Mouse (Mus musculus): ENCODE results near the gene Fam163a. TPM values are rescaled to one million over a fixed set of nuclear protein-coding genes. Genes with fewer than 3 reads are reported as not detected.

Fam163a gene
- total and polyA plus RNA-seq, 2 experiments from 2014 or later: 4.8 to 5.6 TPM

GRCm38 (mm10) chr1:156218573-156218972 is 13.7 kb upstream of the Fam163a start:
- 77% methylated on average over 2 of the region's 2 CpGs for WGBS
- no peak overlapping the region for H3K9ac ChIP-seq (replicated peaks; ENCODE audit: low read length, poor library complexity, severe bottlenecking)
- no peak for TF ChIP-seq CTCF (IDR thresholded peaks at IDR 0.05)
- ATAC-seq (ENCODE audit: low FRiP score): no peak
- no peaks in the 10 kb centered on the region for H3K9me3 ChIP-seq (ENCODE audit: low read length)
- no peaks in the 10 kb centered on the region for H3K27me3 ChIP-seq (ENCODE audit: insufficient read depth, low read length)
- no peaks in the 10 kb centered on the region; the same call in 1 of the 2 replicates for H3K4me1 ChIP-seq (ENCODE audit: insufficient read depth, low read length)
- H3K36me3 ChIP-seq (ENCODE audit: insufficient read depth, low read length): no peaks in the 10 kb centered on the region
- H3K4me3 ChIP-seq (ENCODE audit: low read depth, low read length): no peak overlapping the region
- DNase-seq (ENCODE audit: low spot score): no peak
- H3K27ac ChIP-seq (ENCODE audit: low read depth, low read length): no peak overlapping the region
- H3K4me2 ChIP-seq (ENCODE audit: low read depth, low read length, poor library complexity, severe bottlenecking): no peak overlapping the region

GRCm38 (mm10) chr1:156217941-156218340 is 13.1 kb upstream of the Fam163a start:
- no peak for DNase-seq (ENCODE audit: low spot score)
- Histone ChIP-seq H3K27me3 (ENCODE audit: insufficient read depth, low read length) (no peaks in the 10 kb centered on the region), H3K36me3 (ENCODE audit: insufficient read depth, low read length) (no peaks in the 10 kb centered on the region), H3K4me1 (ENCODE audit: insufficient read depth, low read length) (no peaks in the 10 kb centered on the region; the same call in 1 of the 2 replicates), H3K9me3 (ENCODE audit: low read length) (no peaks in the 10 kb centered on the region), H3K4me3 (ENCODE audit: low read depth, low read length) (no peak overlapping the region), H3K9ac (replicated peaks; ENCODE audit: low read length, poor library complexity, severe bottlenecking) (no peak overlapping the region), H3K27ac (ENCODE audit: low read depth, low read length) (no peak overlapping the region), H3K4me2 (ENCODE audit: low read depth, low read length, poor library complexity, severe bottlenecking) (no peak overlapping the region)
- no peak for TF ChIP-seq CTCF (IDR thresholded peaks at IDR 0.05)
- no peak for ATAC-seq (ENCODE audit: low FRiP score)
- WGBS: 78% methylated on average over 8 of the region's 8 CpGs

- Histone ChIP-seq H3K27ac (ENCODE audit: low read depth, low read length) (no peak overlapping the region), H3K4me2 (ENCODE audit: low read depth, low read length, poor library complexity, severe bottlenecking) (no peak overlapping the region), H3K9ac (replicated peaks; ENCODE audit: low read length, poor library complexity, severe bottlenecking) (no peak overlapping the region), H3K4me1 (ENCODE audit: insufficient read depth, low read length) (no peaks in the 10 kb centered on the region; the same call in 1 of the 2 replicates), H3K4me3 (ENCODE audit: low read depth, low read length) (no peak overlapping the region), H3K9me3 (ENCODE audit: low read length) (no peaks in the 10 kb centered on the region), H3K36me3 (ENCODE audit: insufficient read depth, low read length) (no peaks in the 10 kb centered on the region), H3K27me3 (ENCODE audit: insufficient read depth, low read length) (no peaks in the 10 kb centered on the region)
- ATAC-seq (ENCODE audit: low FRiP score) (no peak), DNase-seq (ENCODE audit: low spot score) (no peak)
- TF ChIP-seq CTCF (IDR thresholded peaks at IDR 0.05): no peak
- WGBS: 80% methylated on average over 3 of the region's 3 CpGs
These were observed 12.6 kb upstream of the Fam163a start for GRCm38 (mm10) chr1:156217393-156217792.

- Histone ChIP-seq H3K27me3 (ENCODE audit: insufficient read depth, low read length) (no peaks in the 10 kb centered on the region), H3K9me3 (ENCODE audit: low read length) (no peaks in the 10 kb centered on the region), H3K4me3 (ENCODE audit: low read depth, low read length) (no peak overlapping the region), H3K9ac (replicated peaks; ENCODE audit: low read length, poor library complexity, severe bottlenecking) (no peak overlapping the region), H3K4me2 (ENCODE audit: low read depth, low read length, poor library complexity, severe bottlenecking) (no peak overlapping the region), H3K27ac (ENCODE audit: low read depth, low read length) (no peak overlapping the region), H3K4me1 (ENCODE audit: insufficient read depth, low read length) (no peaks in the 10 kb centered on the region; the same call in 1 of the 2 replicates), H3K36me3 (ENCODE audit: insufficient read depth, low read length) (no peaks in the 10 kb centered on the region)
- ATAC-seq (ENCODE audit: low FRiP score): no peak
- DNase-seq (ENCODE audit: low spot score): no peak
- TF ChIP-seq CTCF (IDR thresholded peaks at IDR 0.05): no peak
- WGBS: 77% methylated on average over 4 of the region's 4 CpGs
These were observed 11.4 kb upstream of the Fam163a start for GRCm38 (mm10) chr1:156216249-156216648.

- WGBS: 84% methylated on average over 8 of the region's 8 CpGs
- no peak overlapping the region for H3K9ac ChIP-seq (replicated peaks; ENCODE audit: low read length, poor library complexity, severe bottlenecking)
These were observed 9.8 kb upstream of the Fam163a start for GRCm38 (mm10) chr1:156214651-156215050.

GRCm38 (mm10) chr1:156212923-156213322 is 8.1 kb upstream of the Fam163a start:
- H3K27ac ChIP-seq (ENCODE audit: low read depth, low read length): no peak overlapping the region
- H3K4me2 ChIP-seq (ENCODE audit: low read depth, low read length, poor library complexity, severe bottlenecking): no peak overlapping the region
- H3K36me3 ChIP-seq (ENCODE audit: insufficient read depth, low read length): no peaks in the 10 kb centered on the region
- DNase-seq (ENCODE audit: low spot score) (no peak), ATAC-seq (ENCODE audit: low FRiP score) (no peak)
- TF ChIP-seq CTCF (IDR thresholded peaks at IDR 0.05): no peak
- 93% methylated on average over 5 of the region's 5 CpGs for WGBS
- H3K9me3 ChIP-seq (ENCODE audit: low read length): no peaks in the 10 kb centered on the region
- no peaks in the 10 kb centered on the region; the same call in 1 of the 2 replicates for H3K4me1 ChIP-seq (ENCODE audit: insufficient read depth, low read length)
- no peak overlapping the region for H3K4me3 ChIP-seq (ENCODE audit: low read depth, low read length)
- no peaks in the 10 kb centered on the region for H3K27me3 ChIP-seq (ENCODE audit: insufficient read depth, low read length)
- H3K9ac ChIP-seq (replicated peaks; ENCODE audit: low read length, poor library complexity, severe bottlenecking): no peak overlapping the region

More at GRCm38 (mm10) chr1:156214651-156215050, 9.8 kb upstream of the Fam163a start:
- DNase-seq (ENCODE audit: low spot score) (no peak), ATAC-seq (ENCODE audit: low FRiP score) (no peak)
- Histone ChIP-seq H3K9me3 (ENCODE audit: low read length) (no peaks in the 10 kb centered on the region), H3K4me3 (ENCODE audit: low read depth, low read length) (no peak overlapping the region), H3K4me2 (ENCODE audit: low read depth, low read length, poor library complexity, severe bottlenecking) (no peak overlapping the region), H3K36me3 (ENCODE audit: insufficient read depth, low read length) (no peaks in the 10 kb centered on the region), H3K4me1 (ENCODE audit: insufficient read depth, low read length) (no peaks in the 10 kb centered on the region; the same call in 1 of the 2 replicates), H3K27me3 (ENCODE audit: insufficient read depth, low read length) (no peaks in the 10 kb centered on the region), H3K27ac (ENCODE audit: low read depth, low read length) (no peak overlapping the region)
- TF ChIP-seq CTCF (IDR thresholded peaks at IDR 0.05): no peak
